Mouse (Mus musculus) stomach, postnatal 0 days (tissue): ENCODE measurements around the gene Hnrnpll.

Source experiments
- CTCF ChIP-seq: IDR thresholded peaks from 2 replicates; pipeline ENCODE4 v1.5.1; 2016; ENCODE audit warnings: antibody characterized with exemption, low read depth, mild to moderate bottlenecking, moderate library complexity
- EP300 ChIP-seq: optimal IDR thresholded peaks from 2 replicates; pipeline ENCODE3; 2016; ENCODE audit warnings: antibody characterized with exemption

GRCm38 (mm10) chr17:80063386-80063785 is 1.3 kb upstream of the Hnrnpll start:
- TF ChIP-seq EP300 (no peak), CTCF (no peak)
